Mouse (Mus musculus): ENCODE results near the gene Th. TPM values are rescaled to one million over a fixed set of nuclear protein-coding genes. Genes with fewer than 3 reads are reported as not detected.

The Th gene
- polyA plus RNA-seq, 1 experiment from 2014 or later = 4.8 TPM

Other genes starting within 250 kb of the Th start
- not detected in 2 replicates for gene Ins2, start 187.7 kb downstream of the Th start, polyA plus RNA-seq (2016; fragmentation: Nextera tagmentation; extraction: Ambion mirVana)
- gene Ascl2, start 38.1 kb upstream of the Th start, polyA plus RNA-seq (2016; fragmentation: Nextera tagmentation; extraction: Ambion mirVana) = 0.29 and 0.51 TPM in 2 replicates
- gene Tspan32, start 73.9 kb upstream of the Th start, polyA plus RNA-seq (2016; fragmentation: Nextera tagmentation; extraction: Ambion mirVana) = 1.9 and 3.3 TPM in 2 replicates
- 318 and 332 TPM in 2 replicates for gene Cd81, start 121.6 kb upstream of the Th start, polyA plus RNA-seq (2016; fragmentation: Nextera tagmentation; extraction: Ambion mirVana)
- 106 and 107 TPM in 2 replicates for gene Tssc4, start 138.1 kb upstream of the Th start, polyA plus RNA-seq (2016; fragmentation: Nextera tagmentation; extraction: Ambion mirVana)
- gene Trpm5, start 163.5 kb upstream of the Th start, polyA plus RNA-seq (2016; fragmentation: Nextera tagmentation; extraction: Ambion mirVana) = 5.2 and 6.2 TPM in 2 replicates
- gene Kcnq1, start 175.2 kb upstream of the Th start, polyA plus RNA-seq (2016; fragmentation: Nextera tagmentation; extraction: Ambion mirVana) = 0.73 and 2.0 TPM in 2 replicates

Data from embryonic facial prominence, embryonic 12.5 days (tissue).